Mouse (Mus musculus) lung, embryonic 14.5 days (tissue): ENCODE results near the gene Rpusd4. TPM values are rescaled to one million over a fixed set of nuclear protein-coding genes. Genes with fewer than 3 reads are reported as not detected.

ENCODE experiments used
- ATAC-seq: fragments of 200-750 bp; cut with Nextera tagmentation; 2 replicates; pipeline ENCODE4 v1.8.0; 2017; ENCODE audit warnings: mild to moderate bottlenecking, moderate TSS enrichment, moderate library complexity; ENCODE audit not compliant: insufficient read depth
- DNase-seq: peaks from one replicate; pipeline ENCODE4 v3.0.0-alpha.2; 2015
- H3K27ac ChIP-seq: fragments of 300-500 bp; sonication (generic); 2 replicates; pipeline ENCODE4 v1.5.1; 2014; ENCODE audit warnings: low read depth, mild to moderate bottlenecking, moderate library complexity
- H3K27me3 ChIP-seq: fragments of 300-500 bp; sonication (generic); 2 replicates; pipeline ENCODE4 v1.6.1; 2014; ENCODE audit warnings: low read length, control low read depth; ENCODE audit not compliant: insufficient read depth
- H3K36me3 ChIP-seq: fragments of 300-500 bp; sonication (generic); 2 replicates; pipeline ENCODE4 v1.6.1; 2014; ENCODE audit warnings: control low read depth; ENCODE audit not compliant: insufficient read depth
- H3K4me1 ChIP-seq: fragments of 300-500 bp; sonication (generic); 2 replicates; pipeline ENCODE4 v1.6.1; 2014; ENCODE audit warnings: antibody characterized with exemption, control low read depth; ENCODE audit not compliant: insufficient read depth
- H3K4me2 ChIP-seq: fragments of 300-500 bp; sonication (generic); 2 replicates; pipeline ENCODE4 v1.6.1; 2014; ENCODE audit warnings: mild to moderate bottlenecking
- H3K4me3 ChIP-seq: fragments of 300-500 bp; sonication (generic); 2 replicates; pipeline ENCODE4 v1.5.1; 2014; ENCODE audit warnings: low read depth, low read length
- H3K9ac ChIP-seq: fragments of 300-500 bp; sonication (generic); 2 replicates; pipeline ENCODE4 v1.6.1; 2014
- H3K9me3 ChIP-seq: fragments of 300-500 bp; sonication (generic); 2 replicates; pipeline ENCODE4 v1.6.1; 2016; ENCODE audit warnings: low read depth, low read length, control low read depth
- CTCF ChIP-seq: IDR thresholded peaks from 2 replicates; pipeline ENCODE4 v1.5.1; 2016; ENCODE audit warnings: antibody characterized with exemption, low read depth
- WGBS: fragments of 180-500 bp; shearing (Covaris S2); extraction: QIAGEN DNeasy Blood & Tissue Kit; methylation state at CpG from one replicate; pipeline ENCODE4 v1.1.7; 2014; 5-methylcytosine and 5-hydroxymethylcytosine counted together
- polyA plus RNA-seq: library from polyadenylated mRNA; unstranded; fragments of >200 nt; fragmentation: Nextera tagmentation; extraction: Ambion mirVana; gene quantifications from 2 replicates; pipeline ENCODE4 v1.2.1, GENCODE M21; 2014

Rpusd4 gene
- 29.7 and 30.9 TPM in 2 replicates for polyA plus RNA-seq

GRCm38 (mm10) chr9:35267146-35267975 is at the start of gene Rpusd4, which contains the start of gene Fam118b:
Gene Rpusd4, plus strand, starts transcription at chr9:35267865.
Gene Fam118b, minus strand, starts transcription at chr9:35267805.
- Histone ChIP-seq H3K4me1 (no peaks in the 10 kb centered on the region; the same call in 1 of the 2 replicates), H3K27ac (no peak within 1 kb of the TSS), H3K36me3 (peaks cover 8% of the 10 kb centered on the region), H3K9ac (peak within 1 kb of the TSS; percentile 77), H3K27me3 (no peaks in the 10 kb centered on the region), H3K4me2 (peak within 1 kb of the TSS; percentile 90), H3K4me3 (peak within 1 kb of the TSS; percentile 75), H3K9me3 (no peaks in the 10 kb centered on the region)
- peak; percentile 97 for ATAC-seq
- peak; percentile 96 for DNase-seq
- TF ChIP-seq CTCF = no peak
- under 1% methylated on average over 62 of the region's 62 CpGs for WGBS

GRCm38 (mm10) chr9:35217963-35218362 is 49.7 kb upstream of the Rpusd4 start:
- H3K27me3 ChIP-seq = no peaks in the 10 kb centered on the region
- DNase-seq (no peak), ATAC-seq (no peak)
- TF ChIP-seq CTCF = no peak
- no peak overlapping the region for H3K9ac ChIP-seq
- H3K9me3 ChIP-seq = no peaks in the 10 kb centered on the region
- no peak overlapping the region for H3K27ac ChIP-seq
- WGBS = 58% methylated on average over 1 of the region's 1 CpGs
- no peaks in the 10 kb centered on the region for H3K4me1 ChIP-seq
- no peak overlapping the region for H3K4me3 ChIP-seq
- H3K4me2 ChIP-seq = no peak overlapping the region
- peaks cover 78% of the 10 kb centered on the region for H3K36me3 ChIP-seq

- no peak overlapping the region for H3K4me2 ChIP-seq
- H3K27me3 ChIP-seq = no peaks in the 10 kb centered on the region
- no peaks in the 10 kb centered on the region for H3K4me1 ChIP-seq
- no peak for DNase-seq
- no peak overlapping the region for H3K27ac ChIP-seq
- 89% methylated on average over 3 of the region's 3 CpGs for WGBS
- no peak for ATAC-seq
- no peaks in the 10 kb centered on the region for H3K9me3 ChIP-seq
- peaks cover 37% of the 10 kb centered on the region; the same call in 1 of the 2 replicates for H3K36me3 ChIP-seq
- no peak overlapping the region for H3K9ac ChIP-seq
- no peak overlapping the region for H3K4me3 ChIP-seq
- TF ChIP-seq CTCF = no peak
Observed at GRCm38 (mm10) chr9:35223466-35223865, 44.2 kb upstream of the Rpusd4 start.

- no peak for TF ChIP-seq CTCF
Observed at GRCm38 (mm10) chr9:35228671-35229070, 39.0 kb upstream of the Rpusd4 start.

GRCm38 (mm10) chr9:35235996-35236395 is 31.7 kb upstream of the Rpusd4 start:
- no peak overlapping the region for H3K27ac ChIP-seq
- no peak overlapping the region for H3K9ac ChIP-seq
- H3K4me2 ChIP-seq = no peak overlapping the region
- peaks cover 15% of the 10 kb centered on the region for H3K36me3 ChIP-seq
- DNase-seq (no peak), ATAC-seq (no peak)
- no peaks in the 10 kb centered on the region for H3K27me3 ChIP-seq
- no peak for TF ChIP-seq CTCF
- no peak overlapping the region for H3K4me3 ChIP-seq
- H3K9me3 ChIP-seq = no peaks in the 10 kb centered on the region
- no peaks in the 10 kb centered on the region for H3K4me1 ChIP-seq
- WGBS = 48% methylated on average over 3 of the region's 3 CpGs

More at GRCm38 (mm10) chr9:35228671-35229070, 39.0 kb upstream of the Rpusd4 start:
- no peaks in the 10 kb centered on the region for H3K9me3 ChIP-seq
- DNase-seq = no peak
- no peak overlapping the region for H3K27ac ChIP-seq
- no peaks in the 10 kb centered on the region for H3K4me1 ChIP-seq
- no peak for ATAC-seq
- no peaks in the 10 kb centered on the region for H3K27me3 ChIP-seq
- no peak overlapping the region for H3K9ac ChIP-seq
- H3K4me3 ChIP-seq = no peak overlapping the region
- 83% methylated on average over 3 of the region's 3 CpGs for WGBS
- peaks cover 17% of the 10 kb centered on the region; the same call in 1 of the 2 replicates for H3K36me3 ChIP-seq
- no peak overlapping the region for H3K4me2 ChIP-seq

- DNase-seq (no peak), ATAC-seq (no peak)
- no peak overlapping the region for H3K27ac ChIP-seq
- H3K4me3 ChIP-seq = no peak overlapping the region
- WGBS = 70% methylated on average over 1 of the region's 1 CpGs
- H3K9me3 ChIP-seq = no peaks in the 10 kb centered on the region
- no peak for TF ChIP-seq CTCF
- no peaks in the 10 kb centered on the region for H3K4me1 ChIP-seq
- peaks cover 6% of the 10 kb centered on the region for H3K36me3 ChIP-seq
- H3K27me3 ChIP-seq = no peaks in the 10 kb centered on the region
- no peak overlapping the region for H3K4me2 ChIP-seq
- no peak overlapping the region for H3K9ac ChIP-seq
Observed at GRCm38 (mm10) chr9:35238371-35238770, 29.3 kb upstream of the Rpusd4 start.

GRCm38 (mm10) chr9:35238915-35239571 is 28.6 kb upstream of the Rpusd4 start:
- peak; percentile 49; the same call in 1 of the 2 replicates for ATAC-seq
- H3K4me1 ChIP-seq = no peaks in the 10 kb centered on the region
- H3K36me3 ChIP-seq = peaks cover 4% of the 10 kb centered on the region
- peak; percentile 3 for DNase-seq
- no peak for TF ChIP-seq CTCF
- WGBS = 40% methylated on average over 6 of the region's 6 CpGs
- no peaks in the 10 kb centered on the region for H3K9me3 ChIP-seq
- H3K4me2 ChIP-seq = no peak overlapping the region
- no peak overlapping the region for H3K4me3 ChIP-seq
- no peak overlapping the region for H3K9ac ChIP-seq
- no peaks in the 10 kb centered on the region for H3K27me3 ChIP-seq
- no peak overlapping the region for H3K27ac ChIP-seq
